Mouse (Mus musculus): Measurements from ENCODE around the gene Xdh.

DNA sequence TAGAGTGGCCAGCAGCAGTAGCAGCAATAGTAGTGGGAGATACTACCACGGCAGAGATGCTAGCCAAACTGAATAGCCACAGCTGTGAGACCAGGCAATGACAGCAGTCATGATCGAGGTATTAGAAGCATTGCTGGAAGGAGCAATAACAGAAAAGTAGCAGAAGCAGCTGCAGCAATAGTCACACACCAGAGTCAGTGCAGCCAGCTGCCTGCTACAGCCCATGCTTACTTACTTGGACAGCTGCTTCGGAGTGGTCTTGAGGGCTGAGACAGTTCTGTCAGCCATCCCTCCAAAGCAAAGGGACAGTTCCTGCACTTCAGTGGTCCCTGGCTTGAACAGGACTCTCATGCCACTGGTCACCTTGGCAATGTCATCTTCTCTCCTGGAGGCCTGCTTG lies 31.9 kb downstream of the Xdh start:
- TF ChIP-seq POLR2A (IDR thresholded peaks at IDR 0.05; ENCODE audit: insufficient read depth, low read depth, low read length): no peak
- no peak for TF ChIP-seq CTCF (IDR thresholded peaks at IDR 0.05)
- no peak for TF ChIP-seq EP300 (IDR thresholded peaks at IDR 0.05; ENCODE audit: insufficient read depth, low read depth, low read length)
